Mouse (Mus musculus): ENCODE results near the gene Dlg1.

Dlg1 gene

DNA sequence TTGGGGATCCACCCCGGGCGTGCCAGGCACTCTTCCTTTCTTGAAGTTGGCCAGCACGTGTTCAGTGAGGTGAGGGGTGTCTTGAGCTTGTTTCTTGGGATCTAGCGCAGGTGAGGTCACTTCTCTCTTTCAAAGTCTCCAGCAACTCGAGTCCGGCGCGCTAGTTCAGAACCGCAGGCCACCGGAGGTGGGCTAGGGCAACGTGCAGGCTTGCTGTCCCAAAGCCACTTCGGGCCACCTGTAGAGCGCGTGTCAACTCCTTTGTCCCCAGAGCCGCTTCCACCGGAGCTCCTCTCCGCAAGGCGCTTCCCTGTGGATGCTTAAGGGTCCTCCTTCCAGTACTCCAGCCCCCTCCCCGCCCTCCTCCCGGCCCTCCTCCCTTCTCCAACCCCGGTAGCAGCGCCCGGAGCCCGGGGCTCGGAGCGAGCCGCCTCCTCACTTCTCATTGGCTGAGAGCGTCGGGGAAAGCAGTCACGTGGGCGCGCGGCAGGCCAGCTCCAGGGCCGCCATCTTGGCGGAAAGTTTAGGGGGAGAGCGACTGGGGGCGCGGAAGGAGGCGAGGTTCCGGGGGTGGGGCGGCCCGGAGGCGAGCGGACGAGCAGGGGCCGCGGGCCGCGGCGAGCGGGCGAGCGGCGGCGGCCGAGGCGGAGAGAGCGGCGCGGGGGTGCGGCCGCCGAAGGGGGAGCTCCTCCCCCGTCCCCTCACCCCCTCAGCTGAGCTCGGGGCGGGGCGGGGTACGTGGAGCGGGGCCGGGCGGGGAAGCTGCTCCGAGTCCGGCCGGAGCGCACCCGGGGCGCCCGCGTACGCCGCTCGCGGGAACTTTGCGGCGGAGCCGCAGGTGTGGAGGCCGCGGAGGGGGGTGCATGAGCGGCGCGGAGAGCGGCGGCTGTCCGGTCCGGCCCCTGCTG, at the start of gene Dlg1:
Gene Dlg1 (plus strand): TSS at position 65 of the 908 bp plus-strand sequence.
- DNase-seq (ENCODE audit: low read depth, low spot score), result peak; percentile 87

DNA sequence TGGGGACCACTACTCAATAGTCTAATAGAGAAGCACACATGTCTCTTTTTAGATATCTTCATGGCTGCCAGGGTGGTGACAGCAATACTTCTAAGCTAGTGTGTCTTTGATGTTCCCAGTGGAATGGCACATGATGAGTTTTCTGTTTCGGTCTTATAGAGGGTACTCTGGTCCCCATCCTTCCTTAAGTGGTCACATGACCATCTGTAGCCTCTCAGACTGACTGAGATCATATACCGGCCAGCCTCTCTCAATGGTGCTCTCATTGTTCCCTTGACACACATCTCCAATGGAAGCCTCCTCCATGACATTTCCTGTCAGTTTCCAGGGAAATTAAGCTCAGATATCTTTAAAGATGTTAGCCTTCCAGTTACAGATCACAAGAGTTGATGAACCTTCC, 46.9 kb upstream of the Dlg1 start:
- no peak for DNase-seq (ENCODE audit: low read depth, low spot score)

DNA sequence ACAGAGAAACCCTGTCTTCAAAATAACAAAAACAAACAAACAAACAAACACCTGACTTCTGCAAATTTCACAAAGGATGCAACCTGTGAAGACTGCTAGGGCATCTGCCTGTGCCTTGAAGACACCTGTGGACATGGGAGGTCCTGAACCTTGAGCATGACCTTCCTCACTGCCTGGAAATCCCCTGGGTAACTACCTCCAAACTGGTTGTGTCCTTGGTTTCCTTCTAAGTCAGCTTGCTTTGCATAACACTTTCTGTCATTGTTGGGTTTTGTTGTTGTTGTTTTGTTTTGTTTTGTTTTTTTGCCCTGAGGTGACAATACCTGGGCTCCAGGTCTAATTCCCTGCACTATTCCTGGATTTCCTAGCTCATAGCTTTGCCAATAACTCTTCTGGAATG, 46.1 kb upstream of the Dlg1 start:
- DNase-seq (ENCODE audit: low read depth, low spot score), result no peak

DNA sequence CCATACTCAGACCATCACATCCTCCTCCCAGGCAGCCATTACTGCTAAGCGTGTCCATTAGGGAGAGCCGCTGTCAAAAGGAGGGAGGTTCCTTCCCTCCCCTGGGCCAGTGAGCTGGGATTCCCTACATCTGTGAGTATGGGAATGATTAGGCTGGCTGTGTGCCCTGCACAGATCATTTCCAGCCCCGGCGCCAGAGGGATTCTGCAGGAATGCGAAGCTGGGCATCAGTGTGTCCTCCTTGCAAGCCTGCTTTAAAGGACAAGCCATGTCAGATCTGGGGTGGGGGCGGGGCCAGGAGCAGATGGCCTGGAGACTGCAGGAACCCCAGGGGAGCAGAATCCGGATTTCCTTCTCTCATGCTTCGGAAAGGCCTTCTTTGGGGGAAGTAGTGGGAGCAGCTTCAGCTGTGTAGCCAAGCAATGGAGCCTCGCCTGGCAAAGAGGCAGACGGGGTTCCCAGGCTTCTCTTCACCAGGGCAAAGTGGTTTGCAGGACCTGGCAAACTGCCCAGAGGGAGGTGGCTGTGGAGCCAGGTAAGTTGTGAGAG, 45.3 kb upstream of the Dlg1 start:
- DNase-seq (ENCODE audit: low read depth, low spot score), result peak; percentile 87

DNA sequence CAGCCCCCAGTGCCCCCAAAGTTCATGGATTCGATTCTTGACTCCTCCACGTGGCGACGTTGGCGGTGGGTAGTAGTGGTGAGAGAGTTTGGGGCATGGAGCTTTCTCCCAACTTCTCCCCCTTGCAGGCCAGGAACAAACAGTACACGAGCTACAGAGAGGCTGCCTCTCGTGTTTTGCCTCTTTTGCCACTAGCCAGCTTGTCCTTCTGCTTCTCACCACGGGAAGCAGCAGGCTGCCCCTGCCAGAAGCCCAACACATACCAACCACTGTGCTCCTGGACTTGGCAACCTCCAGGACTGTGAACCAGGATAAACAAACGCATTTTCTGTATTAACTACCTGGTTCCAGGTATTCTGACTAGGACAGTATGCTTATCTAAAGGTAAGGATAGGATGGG, 44.6 kb upstream of the Dlg1 start:
- DNase-seq (ENCODE audit: low read depth, low spot score), result no peak

DNA sequence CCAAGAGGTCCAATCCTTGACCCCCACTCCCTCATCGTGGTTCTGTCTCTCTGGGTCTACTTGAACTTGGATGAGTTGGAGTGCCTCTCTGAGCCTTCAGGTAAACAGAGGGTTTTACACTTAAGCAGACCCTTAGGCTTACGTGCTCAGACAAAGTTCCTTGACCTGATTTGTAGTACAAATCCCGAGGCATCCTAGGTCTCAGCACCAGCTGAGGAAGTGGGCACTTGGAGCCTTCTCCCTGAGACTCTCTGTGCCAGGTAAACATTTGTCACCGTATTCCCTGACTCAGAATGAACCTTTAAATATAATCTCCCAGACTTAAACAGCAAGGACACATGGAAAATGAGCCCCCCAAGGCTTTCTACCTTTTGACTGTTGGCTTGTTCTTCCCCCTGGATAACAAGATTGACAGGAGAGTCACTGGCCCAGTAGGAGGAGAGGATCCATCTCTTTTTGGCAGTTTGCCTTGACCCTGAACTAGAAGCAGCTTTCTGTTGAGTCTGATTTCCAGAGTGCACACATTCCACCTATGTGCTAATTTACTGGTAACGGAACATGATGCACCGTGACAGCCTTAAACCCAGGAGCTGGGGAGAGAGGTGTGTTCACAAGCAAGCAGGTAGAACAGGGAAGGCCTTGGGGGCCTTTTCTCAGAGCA, 43.4 kb upstream of the Dlg1 start:
- peak; percentile 86 for DNase-seq (ENCODE audit: low read depth, low spot score)

DNA sequence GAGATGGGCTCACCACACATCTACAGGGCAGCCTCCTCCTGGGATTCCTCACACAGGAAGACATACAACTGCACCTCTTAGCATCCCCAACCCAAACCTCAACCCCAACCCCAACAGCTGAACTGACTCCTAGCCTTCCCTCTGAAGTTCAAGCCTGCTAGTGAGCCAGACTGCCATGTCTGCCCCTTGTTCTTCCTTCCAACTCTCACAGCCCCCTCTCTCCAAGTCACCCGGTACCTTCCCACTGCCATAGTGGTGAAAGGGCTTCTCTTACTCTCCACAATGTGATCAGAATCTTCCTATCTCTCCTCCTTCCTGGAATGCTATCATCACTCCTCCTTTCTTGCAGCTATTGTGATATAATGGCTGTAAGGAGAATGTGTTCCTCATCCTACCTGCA, 40.9 kb upstream of the Dlg1 start:
- no peak for DNase-seq (ENCODE audit: low read depth, low spot score)

DNA sequence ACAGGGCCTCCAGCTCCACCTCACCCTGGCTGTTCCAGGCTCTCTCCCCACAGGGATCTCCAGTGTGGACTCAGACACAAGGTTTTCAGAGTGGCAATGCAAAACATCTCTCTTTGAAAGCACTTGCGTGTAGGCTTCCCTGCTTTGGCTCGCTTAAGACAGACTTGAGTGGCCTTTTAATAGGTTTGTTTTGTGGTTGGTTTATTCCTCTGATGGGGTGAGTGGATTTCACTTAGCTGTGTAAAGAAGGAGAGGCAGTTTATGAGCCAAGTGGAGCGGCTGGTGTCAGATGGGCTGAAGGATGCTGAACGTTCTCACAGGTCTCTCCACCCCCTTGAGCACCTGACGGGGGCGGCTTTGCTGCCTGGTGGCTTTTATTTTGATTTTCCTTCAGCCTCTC, 40.1 kb upstream of the Dlg1 start:
- no peak for DNase-seq (ENCODE audit: low read depth, low spot score)

DNA sequence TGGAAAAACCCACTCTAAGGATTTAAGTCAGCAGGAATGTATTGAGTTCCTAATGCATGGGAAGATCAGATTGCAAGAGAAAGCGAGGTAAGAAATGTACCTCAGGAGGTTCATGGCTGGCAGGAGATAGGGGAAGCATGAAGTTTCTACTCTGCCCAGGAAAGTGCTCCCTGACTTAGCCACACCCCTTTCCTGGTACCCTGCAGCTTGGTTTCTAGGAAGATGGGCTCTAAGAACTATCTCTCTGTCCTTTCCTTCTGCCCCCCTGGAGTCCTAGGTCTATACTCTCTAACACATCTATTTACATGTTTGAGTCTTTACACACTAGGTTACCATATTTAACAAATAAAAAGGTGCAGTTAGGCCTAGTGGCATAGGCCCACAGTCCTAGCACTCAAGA, 38.5 kb upstream of the Dlg1 start:
- DNase-seq (ENCODE audit: low read depth, low spot score), result no peak

DNA sequence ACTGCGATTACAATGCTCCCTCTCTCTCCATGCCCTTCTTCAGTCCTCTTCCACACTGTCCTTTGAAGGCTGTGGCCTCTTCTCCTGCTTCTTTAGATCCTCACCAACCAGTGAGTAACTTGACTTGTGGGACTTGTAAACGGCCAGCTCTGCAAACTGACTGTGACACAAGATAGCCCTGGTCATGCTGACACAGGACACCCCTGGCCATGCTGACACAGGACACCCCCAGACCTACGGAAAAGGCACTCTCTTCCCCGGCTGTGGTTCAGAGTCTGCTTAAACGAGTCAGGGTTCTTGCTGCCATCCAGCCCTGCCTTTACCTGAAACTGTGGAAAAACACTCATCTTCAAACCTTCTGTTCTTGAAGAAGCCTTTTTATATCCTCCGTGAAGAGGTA, 36.9 kb upstream of the Dlg1 start:
- peak; percentile 82 for DNase-seq (ENCODE audit: low read depth, low spot score)

DNA sequence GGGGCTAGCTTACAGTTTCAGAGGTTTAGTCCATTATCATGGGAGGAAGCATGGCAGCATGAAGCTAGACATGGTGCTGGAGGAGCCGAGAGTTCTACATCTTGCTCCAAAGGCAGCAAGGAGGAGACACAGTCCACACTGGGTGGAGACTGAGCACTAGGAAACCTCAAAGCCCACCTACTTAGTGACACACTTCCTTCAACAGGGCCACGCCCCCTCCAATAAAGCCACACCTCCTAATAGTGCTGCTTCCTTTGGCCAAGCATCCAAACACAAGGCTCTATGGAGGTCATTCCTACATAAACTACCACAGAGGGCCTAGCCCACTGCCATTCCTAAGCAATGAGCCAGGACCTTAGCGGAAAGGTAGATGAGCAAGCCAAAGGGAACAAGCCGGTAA, 32.9 kb upstream of the Dlg1 start:
- DNase-seq (ENCODE audit: low read depth, low spot score), result no peak

DNA sequence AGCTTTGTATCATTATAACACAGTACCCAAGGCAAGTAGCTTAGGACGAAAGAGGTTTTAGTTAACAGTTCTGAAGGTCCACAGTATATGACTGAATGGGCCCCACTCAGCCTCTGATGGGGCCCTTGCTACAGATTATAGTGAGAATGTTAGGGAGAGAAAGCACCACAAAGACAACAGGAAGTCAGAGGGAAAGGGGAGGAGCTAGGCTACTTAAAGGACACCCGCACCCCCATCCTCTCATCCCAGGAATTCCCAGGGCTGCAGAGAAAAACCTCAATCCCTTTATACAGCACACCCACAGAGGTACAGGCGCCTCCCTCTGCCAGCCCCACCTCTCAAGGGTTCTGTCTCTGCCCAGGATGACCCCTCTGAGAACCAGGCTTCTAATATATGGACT, 32.2 kb upstream of the Dlg1 start:
- DNase-seq (ENCODE audit: low read depth, low spot score), result no peak

DNA sequence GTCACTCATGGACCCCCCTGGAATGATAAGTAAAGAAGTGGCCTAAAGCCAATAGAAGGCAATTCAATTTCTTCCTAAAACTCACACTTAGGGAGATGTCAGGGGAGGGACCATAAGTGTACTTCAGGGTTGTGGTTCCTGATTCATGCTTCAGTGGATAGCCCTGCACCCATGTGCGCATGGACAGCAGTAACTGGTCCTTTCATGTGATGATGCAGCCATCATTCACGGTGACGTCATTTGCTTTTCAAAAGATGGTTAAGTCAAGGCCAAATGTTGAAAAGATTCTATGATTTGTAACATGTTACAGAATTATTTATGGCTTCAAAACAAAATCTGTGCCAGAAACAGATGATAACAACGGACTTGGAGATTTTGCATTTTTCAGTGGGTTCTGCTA, 28.9 kb upstream of the Dlg1 start:
- no peak for DNase-seq (ENCODE audit: low read depth, low spot score)

DNA sequence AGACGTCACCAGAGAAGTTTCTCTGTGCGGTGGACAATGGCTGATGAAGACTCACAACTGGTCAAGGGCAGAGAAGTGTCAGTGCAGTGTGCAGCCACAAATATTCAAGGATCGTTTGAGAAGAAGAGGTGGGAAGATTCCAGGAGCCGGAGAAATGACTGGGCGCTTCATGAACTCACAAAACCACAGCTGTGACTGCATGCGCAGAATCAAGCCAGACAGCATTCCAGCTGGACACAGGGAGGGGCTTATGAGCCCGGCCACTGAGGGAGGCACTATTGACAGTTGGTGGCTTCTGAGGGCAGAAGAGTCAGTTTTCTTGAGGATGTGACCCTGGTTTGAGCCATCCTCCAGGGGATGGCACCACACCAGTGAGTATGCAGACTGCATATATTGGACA, 24.9 kb upstream of the Dlg1 start:
- no peak for DNase-seq (ENCODE audit: low read depth, low spot score)

DNA sequence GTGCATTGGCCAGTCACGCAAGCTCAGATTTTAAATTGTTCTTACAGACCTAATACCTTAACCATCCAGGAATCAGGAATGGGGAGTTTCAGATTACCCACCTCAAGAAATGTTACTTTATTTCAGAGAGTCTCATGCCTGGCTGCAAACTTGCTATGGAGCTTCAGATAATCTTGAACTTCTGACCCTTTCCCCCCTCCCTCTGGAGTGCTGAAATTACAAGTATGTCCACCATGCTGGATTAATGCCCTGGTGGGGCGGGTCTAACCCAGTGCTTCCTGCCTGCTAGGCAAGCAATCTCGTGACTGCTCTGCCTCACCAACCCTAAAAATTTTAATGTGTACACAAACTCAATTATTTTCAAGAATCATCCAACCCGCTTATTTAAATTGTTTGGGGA, 23.3 kb upstream of the Dlg1 start:
- no peak for DNase-seq (ENCODE audit: low read depth, low spot score)

DNA sequence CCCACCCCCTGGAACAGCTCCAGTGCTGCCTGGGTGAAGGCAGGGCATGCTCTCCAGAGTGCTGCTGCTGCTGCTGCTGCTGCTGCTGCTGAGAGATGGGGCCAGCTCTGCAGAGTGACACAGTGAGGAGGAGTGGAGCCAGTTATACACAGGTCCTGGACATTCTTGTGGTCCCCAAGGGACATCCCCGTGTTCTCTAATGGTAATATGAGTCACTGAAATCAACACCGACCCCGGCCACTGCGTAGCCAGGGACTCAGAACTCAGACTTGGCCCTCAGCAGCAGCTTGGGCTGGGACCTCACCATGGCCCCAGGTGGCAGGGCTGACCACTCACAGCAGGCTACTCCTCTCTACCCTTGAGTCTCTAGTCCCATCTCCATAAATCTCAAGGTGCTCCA, 21.5 kb upstream of the Dlg1 start:
- peak; percentile 63 for DNase-seq (ENCODE audit: low read depth, low spot score)

DNA sequence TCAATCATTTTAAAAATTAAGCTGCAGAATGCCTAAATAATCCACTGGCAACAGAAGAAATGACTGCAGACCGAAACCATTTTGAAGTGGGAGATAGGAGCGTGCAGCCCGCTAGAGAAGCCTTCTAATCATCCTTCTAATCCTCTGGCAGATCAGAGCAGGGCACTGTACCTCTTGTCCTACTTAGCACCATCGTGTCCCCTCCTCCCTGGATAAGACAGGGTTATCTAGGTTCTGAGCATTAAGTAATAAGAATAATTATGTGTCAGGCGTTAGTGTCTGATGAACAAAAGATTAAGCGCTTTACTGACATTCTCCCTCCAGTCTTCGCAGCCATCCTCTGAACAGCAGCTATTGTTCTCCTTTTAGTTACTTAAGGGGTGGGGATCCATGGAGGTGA, 16.0 kb upstream of the Dlg1 start:
- DNase-seq (ENCODE audit: low read depth, low spot score), result no peak

DNA sequence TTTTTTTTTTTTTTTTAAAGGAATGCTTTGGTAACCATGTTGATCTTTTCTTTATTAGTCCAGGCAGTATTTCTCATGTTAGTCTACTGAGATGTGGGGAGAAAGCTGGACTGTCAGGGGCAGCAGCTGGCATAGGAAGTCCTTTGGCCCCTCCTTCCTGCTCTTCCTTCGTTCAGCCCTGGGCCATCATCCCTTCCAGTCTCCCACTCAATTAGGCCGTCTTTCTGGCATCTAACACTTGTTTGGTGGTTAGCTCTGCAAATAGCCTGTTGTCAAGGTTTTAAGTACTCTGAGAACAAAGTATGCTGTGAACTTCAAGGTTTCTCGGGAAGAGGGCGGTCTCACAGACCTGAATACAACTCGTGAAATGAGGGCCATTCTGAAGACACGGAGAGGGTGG, 12.5 kb upstream of the Dlg1 start:
- DNase-seq (ENCODE audit: low read depth, low spot score), result no peak

DNA sequence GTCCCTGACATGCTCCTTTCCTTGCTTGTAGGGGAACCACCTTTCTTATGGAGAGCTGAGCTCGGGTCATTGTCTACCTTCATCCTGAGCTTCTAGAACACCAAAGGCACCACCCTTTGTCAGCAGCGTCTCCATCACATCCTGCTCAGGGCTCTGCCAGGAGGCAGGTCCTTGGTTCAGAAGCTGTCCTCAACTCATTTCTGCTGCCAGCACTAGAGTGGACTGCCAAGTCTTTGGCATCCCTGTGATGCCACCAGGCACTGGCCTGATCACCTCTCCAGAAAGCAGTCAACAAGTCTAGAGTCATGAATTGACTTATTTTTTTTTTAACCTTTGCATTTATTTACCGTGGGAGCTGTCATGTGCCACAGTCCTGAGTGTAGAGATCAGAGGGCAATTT, 11.7 kb upstream of the Dlg1 start:
- no peak for DNase-seq (ENCODE audit: low read depth, low spot score)

DNA sequence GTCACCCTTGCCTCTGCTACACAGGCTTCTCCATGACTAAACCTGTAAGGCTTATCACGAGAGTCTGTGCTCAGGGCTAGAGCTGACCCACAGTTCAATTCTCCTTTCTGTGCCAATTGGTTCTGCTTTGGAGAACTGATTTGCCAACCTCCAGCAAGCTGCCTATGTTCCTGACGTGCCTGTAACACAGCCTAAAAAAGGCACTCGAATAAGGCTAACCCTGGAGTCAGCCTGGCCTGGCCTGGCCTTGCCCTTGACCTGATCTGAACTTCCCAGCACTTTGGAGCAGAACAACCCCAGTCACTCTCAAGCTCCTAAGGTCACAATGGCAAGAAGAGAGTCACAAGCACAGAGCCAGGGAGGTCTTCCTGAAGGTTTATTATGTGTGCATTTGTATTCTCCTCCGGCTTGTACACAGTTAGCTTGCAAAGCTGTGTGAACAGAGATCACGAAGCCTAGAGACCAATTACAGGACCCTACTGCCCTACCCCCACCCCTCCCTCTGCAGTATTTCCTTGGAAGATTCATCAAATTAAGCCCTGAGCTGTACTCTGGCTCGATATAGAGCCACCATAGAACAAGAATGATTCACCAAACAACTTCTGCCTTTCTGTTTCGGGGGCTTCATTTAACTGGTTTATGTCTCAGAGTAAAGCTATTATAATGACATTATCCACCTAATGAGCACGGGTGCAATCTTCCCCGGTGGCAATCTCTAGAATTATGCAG, 11.0 kb upstream of the Dlg1 start:
- no peak for DNase-seq (ENCODE audit: low read depth, low spot score)

DNA sequence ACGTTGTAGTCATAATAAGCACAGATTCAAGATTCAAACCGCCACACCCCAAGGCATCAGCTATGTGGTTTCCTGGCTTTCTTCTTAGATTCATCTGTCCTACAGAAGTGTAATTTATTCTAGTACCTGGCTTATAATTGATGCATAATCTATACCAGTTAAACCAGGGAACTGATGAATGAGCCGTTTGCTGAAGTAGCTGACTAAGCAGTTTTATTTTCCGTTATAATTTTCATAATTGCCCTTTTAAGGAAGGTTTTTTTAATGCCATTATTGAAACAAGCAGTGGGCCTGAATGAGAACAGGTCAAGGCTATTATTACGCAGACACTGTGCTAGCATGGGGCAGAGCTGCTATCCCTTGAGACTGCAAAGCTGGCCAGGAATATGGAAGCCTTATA, 9.6 kb upstream of the Dlg1 start:
- DNase-seq (ENCODE audit: low read depth, low spot score), result no peak

DNA sequence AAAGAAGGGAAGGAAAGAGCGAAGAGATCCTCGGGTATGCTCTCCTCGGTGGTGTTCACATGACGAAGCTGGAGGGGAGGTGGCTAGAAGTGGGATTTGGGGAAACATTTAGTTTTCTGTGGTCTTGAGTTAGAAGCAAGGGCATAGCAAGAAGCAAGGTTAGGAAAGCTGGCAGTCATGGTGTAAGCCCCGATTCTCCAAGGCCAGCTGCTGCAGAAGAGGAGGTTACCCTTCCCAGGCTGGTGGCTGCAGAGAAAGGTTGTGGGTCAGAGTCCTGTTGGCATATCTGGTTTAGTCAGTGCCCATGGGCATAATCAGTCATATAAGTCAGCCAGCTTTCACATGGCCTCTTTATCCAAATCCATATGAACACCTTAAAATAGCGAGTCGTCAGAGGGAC, 9.2 kb upstream of the Dlg1 start:
- no peak for DNase-seq (ENCODE audit: low read depth, low spot score)
